Mouse (Mus musculus): ENCODE measurements around the gene Shc4.

Shc4 gene

GRCm38 (mm10) chr2:125685441-125686150 is 38.4 kb downstream of the Shc4 start:
- DNase-seq (ENCODE audit: low read depth, low spot score), result no peak

- DNase-seq (ENCODE audit: low read depth, low spot score), result no peak
Observed at GRCm38 (mm10) chr2:125684559-125685440, 39.1 kb downstream of the Shc4 start.

GRCm38 (mm10) chr2:125683895-125684294 is 40.1 kb downstream of the Shc4 start:
- DNase-seq (ENCODE audit: low read depth, low spot score), result no peak

GRCm38 (mm10) chr2:125681811-125682210 is 42.1 kb downstream of the Shc4 start:
- DNase-seq (ENCODE audit: low read depth, low spot score), result no peak

- DNase-seq (ENCODE audit: low read depth, low spot score), result peak; percentile 85
Observed at GRCm38 (mm10) chr2:125672957-125673631, 50.9 kb downstream of the Shc4 start, which contains the start of gene Eid1. Gene Eid1 (plus strand): TSS chr2:125673095.

- DNase-seq (ENCODE audit: low read depth, low spot score), result no peak
Observed at GRCm38 (mm10) chr2:125672568-125672956, 51.4 kb downstream of the Shc4 start.

GRCm38 (mm10) chr2:125670846-125671245 is 53.1 kb downstream of the Shc4 start:
- DNase-seq (ENCODE audit: low read depth, low spot score), result no peak

- DNase-seq (ENCODE audit: low read depth, low spot score), result no peak
Observed at GRCm38 (mm10) chr2:125667721-125668120, 56.2 kb downstream of the Shc4 start.

GRCm38 (mm10) chr2:125667184-125667583 is 56.8 kb downstream of the Shc4 start:
- DNase-seq (ENCODE audit: low read depth, low spot score), result no peak

GRCm38 (mm10) chr2:125666668-125667067 is 57.3 kb downstream of the Shc4 start:
- no peak for DNase-seq (ENCODE audit: low read depth, low spot score)

- no peak for DNase-seq (ENCODE audit: low read depth, low spot score)
Observed at GRCm38 (mm10) chr2:125665909-125666308, 58.0 kb downstream of the Shc4 start.

GRCm38 (mm10) chr2:125665213-125665612 is 58.7 kb downstream of the Shc4 start:
- DNase-seq (ENCODE audit: low read depth, low spot score), result no peak

GRCm38 (mm10) chr2:125662517-125662916 is 61.4 kb downstream of the Shc4 start:
- no peak for DNase-seq (ENCODE audit: low read depth, low spot score)

- DNase-seq (ENCODE audit: low read depth, low spot score), result no peak
Observed at GRCm38 (mm10) chr2:125661156-125661555, 62.8 kb downstream of the Shc4 start.

- no peak for DNase-seq (ENCODE audit: low read depth, low spot score)
Observed at GRCm38 (mm10) chr2:125660537-125661130, 63.3 kb downstream of the Shc4 start.

- DNase-seq (ENCODE audit: low read depth, low spot score), result peak; percentile 61
Observed at GRCm38 (mm10) chr2:125659823-125660536, 64.0 kb downstream of the Shc4 start.

GRCm38 (mm10) chr2:125655391-125655790 is 68.6 kb downstream of the Shc4 start:
- no peak for DNase-seq (ENCODE audit: low read depth, low spot score)

- DNase-seq (ENCODE audit: low read depth, low spot score), result no peak
Observed at GRCm38 (mm10) chr2:125653286-125653685, 70.7 kb downstream of the Shc4 start.

- DNase-seq (ENCODE audit: low read depth, low spot score), result no peak
Observed at GRCm38 (mm10) chr2:125651563-125651962, 72.4 kb downstream of the Shc4 start.

- DNase-seq (ENCODE audit: low read depth, low spot score), result no peak
Observed at GRCm38 (mm10) chr2:125650742-125651352, 73.1 kb downstream of the Shc4 start.

GRCm38 (mm10) chr2:125650038-125650437 is 73.9 kb downstream of the Shc4 start:
- DNase-seq (ENCODE audit: low read depth, low spot score), result no peak
